Mouse (Mus musculus): Measurements from ENCODE around the gene U2af1. TPM values are rescaled to one million over a fixed set of nuclear protein-coding genes. Genes with fewer than 3 reads are reported as not detected.
"Not testable (repeated sequence)": the region's sequence is repeated elsewhere in the genome, so short reads cannot be mapped to it uniquely, and the experiment has no call there.

U2af1 gene
- 255 and 272 TPM in 2 replicates for polyA plus RNA-seq (2015; fragmentation: Nextera tagmentation; extraction: Ambion mirVana)

- Histone ChIP-seq H3K27ac (replicated peaks) (peak within 1 kb of the TSS; percentile 84), H3K4me3 (replicated peaks) (peak within 1 kb of the TSS; percentile 77), H3K27me3 (no peaks in the 10 kb centered on the region), H3K36me3 (peaks cover 20% of the 10 kb centered on the region), H3K4me2 (replicated peaks) (peak within 1 kb of the TSS; percentile 89), H3K4me1 (peaks cover 25% of the 10 kb centered on the region), H3K9ac (peak within 1 kb of the TSS; percentile 96), H3K9me3 (replicated peaks) (no peaks in the 10 kb centered on the region)
- ATAC-seq (ENCODE audit: insufficient number of reproducible peaks, low FRiP score, low TSS enrichment, low read depth) = peak; percentile 98
- WGBS = under 1% methylated on average over 76 of the region's 77 CpGs
These were observed at the start of gene U2af1 for GRCm38 (mm10) chr17:31658468-31659185. U2af1 (minus strand) TSS chr17:31658892.

GRCm38 (mm10) chr17:31705271-31706020 is 46.8 kb upstream of the U2af1 start:
- ATAC-seq (ENCODE audit: insufficient number of reproducible peaks, low FRiP score, low TSS enrichment, low read depth) = no peak
- Histone ChIP-seq H3K9ac (no peak overlapping the region), H3K4me2 (replicated peaks) (no peak overlapping the region), H3K4me1 (no peaks in the 10 kb centered on the region), H3K9me3 (replicated peaks) (no peaks in the 10 kb centered on the region), H3K27me3 (no peaks in the 10 kb centered on the region), H3K27ac (replicated peaks) (no peak overlapping the region), H3K36me3 (no peaks in the 10 kb centered on the region), H3K4me3 (replicated peaks) (no peak overlapping the region)
- 62% methylated on average over 20 of the region's 20 CpGs for WGBS

GRCm38 (mm10) chr17:31703276-31703980 is 44.7 kb upstream of the U2af1 start:
- no peak overlapping the region for H3K27ac ChIP-seq (replicated peaks)
- no peaks in the 10 kb centered on the region for H3K4me1 ChIP-seq
- no peak; the same call in 1 of the 2 replicates for ATAC-seq (ENCODE audit: insufficient number of reproducible peaks, low FRiP score, low TSS enrichment, low read depth)
- H3K27me3 ChIP-seq = no peaks in the 10 kb centered on the region
- no peaks in the 10 kb centered on the region for H3K9me3 ChIP-seq (replicated peaks)
- no peaks in the 10 kb centered on the region for H3K36me3 ChIP-seq
- no peak overlapping the region for H3K4me3 ChIP-seq (replicated peaks)
- WGBS = 69% methylated on average over 6 of the region's 6 CpGs
- H3K4me2 ChIP-seq (replicated peaks) = no peak overlapping the region
- no peak overlapping the region for H3K9ac ChIP-seq

- no peak overlapping the region for H3K4me3 ChIP-seq (replicated peaks)
- 51% methylated on average over 11 of the region's 11 CpGs for WGBS
These were observed 39.7 kb upstream of the U2af1 start for GRCm38 (mm10) chr17:31698347-31698746.

GRCm38 (mm10) chr17:31695356-31695755 is 36.7 kb upstream of the U2af1 start:
- H3K9ac ChIP-seq; H3K9me3 ChIP-seq (replicated peaks); H3K27me3 ChIP-seq; H3K4me3 ChIP-seq (replicated peaks); H3K36me3 ChIP-seq; H3K4me2 ChIP-seq (replicated peaks); H3K27ac ChIP-seq (replicated peaks); ATAC-seq (ENCODE audit: insufficient number of reproducible peaks, low FRiP score, low TSS enrichment, low read depth): not testable (repeated sequence)
- peaks cover 12% of the 10 kb centered on the region for H3K4me1 ChIP-seq
- 87% methylated on average over 7 of the region's 7 CpGs for WGBS

More at GRCm38 (mm10) chr17:31698347-31698746, 39.7 kb upstream of the U2af1 start:
- Histone ChIP-seq H3K36me3 (no peaks in the 10 kb centered on the region), H3K27ac (replicated peaks) (no peak overlapping the region), H3K9ac (no peak overlapping the region), H3K27me3 (no peaks in the 10 kb centered on the region), H3K4me2 (replicated peaks) (no peak overlapping the region), H3K9me3 (replicated peaks) (no peaks in the 10 kb centered on the region), H3K4me1 (peaks cover 8% of the 10 kb centered on the region)
- ATAC-seq (ENCODE audit: insufficient number of reproducible peaks, low FRiP score, low TSS enrichment, low read depth) = no peak

GRCm38 (mm10) chr17:31694949-31695348 is 36.3 kb upstream of the U2af1 start:
- no peak overlapping the region for H3K4me3 ChIP-seq (replicated peaks)
- H3K4me1 ChIP-seq = peaks cover 12% of the 10 kb centered on the region
- no peak for ATAC-seq (ENCODE audit: insufficient number of reproducible peaks, low FRiP score, low TSS enrichment, low read depth)
- H3K9me3 ChIP-seq (replicated peaks) = no peaks in the 10 kb centered on the region
- no peak overlapping the region for H3K27ac ChIP-seq (replicated peaks)
- WGBS = 78% methylated on average over 1 of the region's 1 CpGs
- no peak overlapping the region for H3K9ac ChIP-seq
- no peak overlapping the region for H3K4me2 ChIP-seq (replicated peaks)
- no peaks in the 10 kb centered on the region for H3K27me3 ChIP-seq
- no peaks in the 10 kb centered on the region for H3K36me3 ChIP-seq

- 0 out of 2 replicates have a peak overlapping the region, but pooled peaks have one; percentile 41 for H3K4me2 ChIP-seq (replicated peaks)
- ATAC-seq (ENCODE audit: insufficient number of reproducible peaks, low FRiP score, low TSS enrichment, low read depth) = no peak
- no peak overlapping the region for H3K4me3 ChIP-seq (replicated peaks)
- peaks cover 12% of the 10 kb centered on the region for H3K4me1 ChIP-seq
- H3K36me3 ChIP-seq = no peaks in the 10 kb centered on the region
- 65% methylated on average over 7 of the region's 7 CpGs for WGBS
- no peaks in the 10 kb centered on the region for H3K27me3 ChIP-seq
- H3K9ac ChIP-seq = no peak overlapping the region
- H3K27ac ChIP-seq (replicated peaks) = no peak overlapping the region
- no peaks in the 10 kb centered on the region for H3K9me3 ChIP-seq (replicated peaks)
These were observed 35.3 kb upstream of the U2af1 start for GRCm38 (mm10) chr17:31694023-31694376.

GRCm38 (mm10) chr17:31693330-31694022 is 34.8 kb upstream of the U2af1 start:
- no peaks in the 10 kb centered on the region for H3K27me3 ChIP-seq
- no peak overlapping the region for H3K9ac ChIP-seq
- no peaks in the 10 kb centered on the region for H3K9me3 ChIP-seq (replicated peaks)
- WGBS = 7% methylated on average over 20 of the region's 20 CpGs
- H3K36me3 ChIP-seq = no peaks in the 10 kb centered on the region
- peaks cover 12% of the 10 kb centered on the region for H3K4me1 ChIP-seq
- H3K4me2 ChIP-seq (replicated peaks) = peak overlapping the region; percentile 41
- ATAC-seq (ENCODE audit: insufficient number of reproducible peaks, low FRiP score, low TSS enrichment, low read depth) = peak; percentile 48
- no peak overlapping the region for H3K4me3 ChIP-seq (replicated peaks)
- 0 out of 2 replicates have a peak overlapping the region, but pooled peaks have one; percentile 9 for H3K27ac ChIP-seq (replicated peaks)

GRCm38 (mm10) chr17:31692918-31693317 is 34.2 kb upstream of the U2af1 start:
- WGBS = 35% methylated on average over 5 of the region's 5 CpGs
- Histone ChIP-seq H3K36me3 (no peaks in the 10 kb centered on the region), H3K4me1 (peaks cover 12% of the 10 kb centered on the region), H3K27ac (replicated peaks) (no peak overlapping the region; the same call in 1 of the 2 replicates), H3K9ac (no peak overlapping the region), H3K4me3 (replicated peaks) (no peak overlapping the region), H3K27me3 (no peaks in the 10 kb centered on the region), H3K4me2 (replicated peaks) (no peak overlapping the region), H3K9me3 (replicated peaks) (no peaks in the 10 kb centered on the region)
- no peak for ATAC-seq (ENCODE audit: insufficient number of reproducible peaks, low FRiP score, low TSS enrichment, low read depth)

- Histone ChIP-seq H3K9me3 (replicated peaks) (no peaks in the 10 kb centered on the region), H3K27me3 (no peaks in the 10 kb centered on the region), H3K4me2 (replicated peaks) (no peak overlapping the region), H3K9ac (no peak overlapping the region), H3K4me3 (replicated peaks) (no peak overlapping the region), H3K4me1 (peaks cover 26% of the 10 kb centered on the region), H3K27ac (replicated peaks) (no peak overlapping the region), H3K36me3 (no peaks in the 10 kb centered on the region)
- 64% methylated on average over 1 of the region's 1 CpGs for WGBS
- ATAC-seq (ENCODE audit: insufficient number of reproducible peaks, low FRiP score, low TSS enrichment, low read depth) = no peak
These were observed 30.9 kb upstream of the U2af1 start for GRCm38 (mm10) chr17:31689606-31690005.

GRCm38 (mm10) chr17:31688112-31688511 is 29.4 kb upstream of the U2af1 start:
- Histone ChIP-seq H3K27me3 (no peaks in the 10 kb centered on the region), H3K4me2 (replicated peaks) (no peak overlapping the region), H3K9me3 (replicated peaks) (no peaks in the 10 kb centered on the region), H3K4me3 (replicated peaks) (no peak overlapping the region), H3K4me1 (peaks cover 16% of the 10 kb centered on the region), H3K9ac (no peak overlapping the region), H3K27ac (replicated peaks) (no peak overlapping the region), H3K36me3 (no peaks in the 10 kb centered on the region)
- 74% methylated on average over 9 of the region's 9 CpGs for WGBS
- no peak for ATAC-seq (ENCODE audit: insufficient number of reproducible peaks, low FRiP score, low TSS enrichment, low read depth)
